Mouse (Mus musculus) neural tube, embryonic 15.5 days (tissue): Measurements from ENCODE around the gene Rfx4. TPM values are rescaled to one million over a fixed set of nuclear protein-coding genes. Genes with fewer than 3 reads are reported as not detected.

Experiments used
- ATAC-seq: fragments of 200-750 bp; cut with Nextera tagmentation; 2 replicates; pipeline ENCODE4 v1.8.0; 2017; ENCODE audit warnings: mild to moderate bottlenecking, moderate TSS enrichment, moderate library complexity; ENCODE audit not compliant: low FRiP score
- H3K27ac ChIP-seq: fragments of 300-500 bp; sonication (generic); replicated peaks from 2 replicates; pipeline ENCODE4 v1.5.1; 2015; ENCODE audit warnings: mild to moderate bottlenecking, inconsistent platforms
- H3K27me3 ChIP-seq: fragments of 300-500 bp; sonication (generic); replicated peaks from 2 replicates; pipeline ENCODE4 v1.6.1; 2015; ENCODE audit warnings: inconsistent platforms
- H3K36me3 ChIP-seq: fragments of 300-500 bp; sonication (generic); 2 replicates; pipeline ENCODE4 v1.6.1; 2015; ENCODE audit warnings: inconsistent platforms
- H3K4me1 ChIP-seq: fragments of 300-500 bp; sonication (generic); 2 replicates; pipeline ENCODE4 v1.6.1; 2015; ENCODE audit warnings: inconsistent platforms
- H3K4me2 ChIP-seq: fragments of 300-500 bp; sonication (generic); 2 replicates; pipeline ENCODE4 v1.6.1; 2015; ENCODE audit warnings: inconsistent platforms, mild to moderate bottlenecking, moderate library complexity
- H3K4me3 ChIP-seq: fragments of 300-500 bp; sonication (generic); replicated peaks from 2 replicates; pipeline ENCODE4 v1.5.1; 2015; ENCODE audit warnings: mild to moderate bottlenecking, inconsistent platforms
- H3K9ac ChIP-seq: fragments of 300-500 bp; sonication (generic); replicated peaks from 2 replicates; pipeline ENCODE4 v1.6.1; 2015; ENCODE audit warnings: mild to moderate bottlenecking, inconsistent platforms
- H3K9me3 ChIP-seq: fragments of 300-500 bp; sonication (generic); replicated peaks from 2 replicates; pipeline ENCODE4 v1.6.1; 2016; ENCODE audit warnings: inconsistent platforms
- WGBS: fragments of 180-500 bp; shearing (Covaris S2); methylation state at CpG from one replicate; pipeline ENCODE4 v1.1.7; 2015; ENCODE audit warnings: mixed read lengths; 5-methylcytosine and 5-hydroxymethylcytosine counted together
- polyA plus RNA-seq: library from polyadenylated mRNA; unstranded; fragments of >200 nt; fragmentation: Nextera tagmentation; extraction: Ambion mirVana; gene quantifications from 2 replicates; pipeline ENCODE4 v1.2.1, GENCODE M21; 2015

Rfx4 gene
- polyA plus RNA-seq, 1 experiment from 2014 or later, result 15.9 TPM

GRCm38 (mm10) chr10:84758483-84759431 is 2.9 kb downstream of the Rfx4 start:
- 2% methylated on average over 51 of the region's 51 CpGs for WGBS
- Histone ChIP-seq H3K9me3 (no peaks in the 10 kb centered on the region), H3K27ac (peak overlapping the region; percentile 60), H3K27me3 (peaks cover 53% of the 10 kb centered on the region), H3K9ac (peak overlapping the region; percentile 26; the same call in 1 of the 2 replicates), H3K4me2 (peak overlapping the region; percentile 87), H3K4me3 (peak overlapping the region; percentile 44), H3K4me1 (peaks cover 61% of the 10 kb centered on the region), H3K36me3 (no peaks in the 10 kb centered on the region)
- no peak for ATAC-seq

GRCm38 (mm10) chr10:84759511-84760117 is 3.8 kb downstream of the Rfx4 start:
- no peak for ATAC-seq
- Histone ChIP-seq H3K4me3 (peak overlapping the region; percentile 44), H3K4me2 (peak overlapping the region; percentile 87), H3K4me1 (peaks cover 57% of the 10 kb centered on the region), H3K27ac (peak overlapping the region; percentile 60), H3K27me3 (peaks cover 45% of the 10 kb centered on the region), H3K9me3 (no peaks in the 10 kb centered on the region), H3K9ac (0 out of 2 replicates have a peak overlapping the region, but pooled peaks have one; percentile 23), H3K36me3 (no peaks in the 10 kb centered on the region)
- WGBS, result 7% methylated on average over 16 of the region's 16 CpGs

- Histone ChIP-seq H3K27ac (peak overlapping the region; percentile 60), H3K9ac (peak overlapping the region; percentile 41), H3K36me3 (no peaks in the 10 kb centered on the region), H3K4me2 (peak overlapping the region; percentile 87), H3K4me1 (peaks cover 49% of the 10 kb centered on the region), H3K9me3 (no peaks in the 10 kb centered on the region), H3K4me3 (peak overlapping the region; percentile 44), H3K27me3 (peaks cover 43% of the 10 kb centered on the region)
- 5% methylated on average over 46 of the region's 46 CpGs for WGBS
- peak; percentile 46; the same call in 1 of the 2 replicates for ATAC-seq
Measured at GRCm38 (mm10) chr10:84760118-84761111, 4.6 kb downstream of the Rfx4 start.

- no peak overlapping the region for H3K4me3 ChIP-seq
Measured at GRCm38 (mm10) chr10:84768766-84769165, 12.9 kb downstream of the Rfx4 start.

GRCm38 (mm10) chr10:84772380-84773130 is 16.7 kb downstream of the Rfx4 start:
- Histone ChIP-seq H3K9me3 (no peaks in the 10 kb centered on the region), H3K4me1 (0 out of 2 replicates have a peak, but pooled peaks cover 1% of the 10 kb centered on the region), H3K4me2 (no peak overlapping the region), H3K27me3 (no peaks in the 10 kb centered on the region), H3K27ac (no peak overlapping the region), H3K36me3 (no peaks in the 10 kb centered on the region), H3K9ac (no peak overlapping the region), H3K4me3 (no peak overlapping the region)
- WGBS, result 66% methylated on average over 4 of the region's 4 CpGs
- no peak for ATAC-seq

More at GRCm38 (mm10) chr10:84768766-84769165, 12.9 kb downstream of the Rfx4 start:
- 85% methylated on average over 10 of the region's 10 CpGs for WGBS
- peaks cover 3% of the 10 kb centered on the region; the same call in 1 of the 2 replicates for H3K4me1 ChIP-seq
- no peak for ATAC-seq
- H3K27me3 ChIP-seq, result no peaks in the 10 kb centered on the region
- H3K4me2 ChIP-seq, result no peak overlapping the region
- no peak overlapping the region for H3K9ac ChIP-seq
- H3K9me3 ChIP-seq, result no peaks in the 10 kb centered on the region
- no peaks in the 10 kb centered on the region for H3K36me3 ChIP-seq
- no peak overlapping the region for H3K27ac ChIP-seq

GRCm38 (mm10) chr10:84773889-84774288 is 18.0 kb downstream of the Rfx4 start:
- no peak overlapping the region for H3K9ac ChIP-seq
- H3K36me3 ChIP-seq, result no peaks in the 10 kb centered on the region
- no peak overlapping the region for H3K4me3 ChIP-seq
- no peak for ATAC-seq
- no peak overlapping the region for H3K4me2 ChIP-seq
- H3K27ac ChIP-seq, result no peak overlapping the region
- H3K27me3 ChIP-seq, result no peaks in the 10 kb centered on the region
- 0 out of 2 replicates have a peak, but pooled peaks cover 4% of the 10 kb centered on the region for H3K4me1 ChIP-seq
- WGBS, result 94% methylated on average over 4 of the region's 4 CpGs
- no peaks in the 10 kb centered on the region for H3K9me3 ChIP-seq

- 72% methylated on average over 12 of the region's 12 CpGs for WGBS
Measured at GRCm38 (mm10) chr10:84774573-84774972, 18.7 kb downstream of the Rfx4 start.

GRCm38 (mm10) chr10:84777109-84777508 is 21.2 kb downstream of the Rfx4 start:
- Histone ChIP-seq H3K4me3 (no peak overlapping the region), H3K27me3 (no peaks in the 10 kb centered on the region), H3K36me3 (no peaks in the 10 kb centered on the region), H3K4me1 (0 out of 2 replicates have a peak, but pooled peaks cover 4% of the 10 kb centered on the region), H3K9ac (no peak overlapping the region), H3K27ac (no peak overlapping the region), H3K4me2 (no peak overlapping the region), H3K9me3 (no peaks in the 10 kb centered on the region)
- 44% methylated on average over 5 of the region's 5 CpGs for WGBS
- no peak for ATAC-seq

More at GRCm38 (mm10) chr10:84774573-84774972, 18.7 kb downstream of the Rfx4 start:
- H3K4me1 ChIP-seq, result 0 out of 2 replicates have a peak, but pooled peaks cover 4% of the 10 kb centered on the region
- no peak overlapping the region for H3K9ac ChIP-seq
- H3K27me3 ChIP-seq, result no peaks in the 10 kb centered on the region
- no peak overlapping the region for H3K4me3 ChIP-seq
- H3K27ac ChIP-seq, result no peak overlapping the region
- no peaks in the 10 kb centered on the region for H3K9me3 ChIP-seq
- H3K36me3 ChIP-seq, result no peaks in the 10 kb centered on the region
- ATAC-seq, result no peak
- H3K4me2 ChIP-seq, result no peak overlapping the region

- Histone ChIP-seq H3K36me3 (no peaks in the 10 kb centered on the region), H3K4me2 (no peak overlapping the region), H3K9ac (no peak overlapping the region), H3K27ac (no peak overlapping the region), H3K27me3 (no peaks in the 10 kb centered on the region), H3K9me3 (no peaks in the 10 kb centered on the region), H3K4me1 (0 out of 2 replicates have a peak, but pooled peaks cover 4% of the 10 kb centered on the region), H3K4me3 (no peak overlapping the region)
- ATAC-seq, result no peak
- 76% methylated on average over 7 of the region's 7 CpGs for WGBS
Measured at GRCm38 (mm10) chr10:84777974-84778373, 22.1 kb downstream of the Rfx4 start.

- no peaks in the 10 kb centered on the region for H3K9me3 ChIP-seq
- no peaks in the 10 kb centered on the region for H3K27me3 ChIP-seq
- 0 out of 2 replicates have a peak, but pooled peaks cover 4% of the 10 kb centered on the region for H3K4me1 ChIP-seq
- no peaks in the 10 kb centered on the region for H3K36me3 ChIP-seq
- H3K9ac ChIP-seq, result no peak overlapping the region
- WGBS, result 82% methylated on average over 4 of the region's 4 CpGs
- no peak overlapping the region for H3K27ac ChIP-seq
- H3K4me2 ChIP-seq, result no peak overlapping the region
- no peak for ATAC-seq
- H3K4me3 ChIP-seq, result no peak overlapping the region
Measured at GRCm38 (mm10) chr10:84780828-84781227, 25.0 kb downstream of the Rfx4 start.
